Mouse (Mus musculus) hematopoietic stem cell, adult 5-6 weeks (primary cell): ENCODE measurements around the gene Rala. TPM values are rescaled to one million over a fixed set of nuclear protein-coding genes. Genes with fewer than 3 reads are reported as not detected.
A peak's percentile ranks its signal among the peaks of the same experiment; 100 is the strongest.
"Not testable (repeated sequence)": the region's sequence is repeated elsewhere in the genome, so short reads cannot be mapped to it uniquely, and the experiment has no call there.

Experiments used
- ATAC-seq, 2 experiments: fragments of 125-278 bp in 1 of 2; replicated peaks in 1 of 2; 2 replicates each; pipeline ENCODE4 v1.8.0; 2016 to 2017; ENCODE audit warnings: inconsistent platforms in 2 of 2, mild to moderate bottlenecking in 2 of 2, moderate number of reproducible peaks in 2 of 2, low read depth in 1 of 2, moderate TSS enrichment in 1 of 2; ENCODE audit not compliant: low FRiP score in 2 of 2, poor library complexity in 2 of 2, severe bottlenecking in 2 of 2, insufficient read depth in 1 of 2, low TSS enrichment in 1 of 2
- total RNA-seq: library from RNA; stranded (forward); fragments of 172-1452, 232-1000 nt; gene quantifications from 2 replicates; pipeline ENCODE4 v1.2.3, GENCODE M21; 2017

Rala gene
- total RNA-seq: 28.4 and 31.0 TPM in 2 replicates

DNA sequence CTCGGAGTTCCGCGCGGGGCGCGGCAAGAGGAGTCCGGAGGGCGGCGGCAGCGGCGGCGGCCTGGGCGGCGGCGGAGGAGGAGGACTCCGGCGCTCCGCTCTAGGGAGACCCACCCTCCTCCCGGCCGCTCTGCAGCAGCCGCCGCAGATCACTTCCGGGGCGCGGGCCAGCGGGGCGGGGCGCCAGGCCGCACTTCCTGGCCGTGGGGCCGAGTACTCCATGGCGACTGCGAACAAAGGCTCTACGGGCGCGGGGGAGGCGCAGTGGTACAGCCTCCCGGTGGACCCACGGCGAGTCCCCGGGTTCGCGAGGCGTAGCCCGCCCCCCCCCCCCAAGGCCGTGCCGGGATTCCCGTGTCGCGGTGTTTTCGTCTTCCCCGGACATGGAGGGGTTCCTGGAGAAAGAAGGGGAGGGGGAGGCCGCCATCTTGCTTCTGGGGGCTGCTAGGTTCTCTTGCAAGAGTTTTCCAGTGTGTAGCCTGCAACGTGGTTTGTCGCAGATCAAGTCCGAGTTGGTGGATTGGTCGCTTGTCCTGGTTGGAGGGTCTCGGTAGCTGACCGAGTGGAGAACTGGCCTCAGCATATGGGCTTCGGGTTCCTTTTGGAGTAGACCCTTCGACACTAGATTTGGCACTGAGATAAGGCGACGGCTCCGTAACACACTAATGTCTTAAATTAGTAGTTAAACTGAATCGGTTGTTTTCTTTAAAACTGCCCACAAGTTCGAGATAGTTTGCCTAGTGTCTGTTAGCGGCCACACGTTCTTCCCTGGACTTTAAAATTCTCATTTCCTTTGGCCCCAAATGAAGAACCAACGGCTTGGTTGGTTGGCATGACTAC lies at the start of gene Rala:
TSS of gene Rala (minus strand) at position 162 of the 840 bp plus-strand sequence.
- ATAC-seq: peak; percentile 87 to 90

DNA sequence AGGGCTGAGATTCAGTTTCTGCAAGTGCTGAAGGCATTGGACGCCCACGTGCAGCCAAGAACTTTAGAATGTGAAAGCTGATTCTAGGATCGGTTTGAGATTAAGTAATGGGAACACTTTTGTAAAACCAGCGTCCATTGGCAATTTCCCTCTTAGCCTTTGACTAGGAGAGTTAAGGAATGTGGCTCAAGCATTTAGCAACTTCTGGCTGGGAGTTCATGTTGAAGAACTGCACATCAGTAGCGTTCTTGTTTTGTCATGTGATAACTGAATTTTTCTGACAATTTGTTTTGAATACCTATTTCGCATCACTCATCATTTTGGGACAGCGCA lies 49.4 kb upstream of the Rala start:
- peak in 1 of 2 experiments; percentile 12; a peak in 1 of 4 replicates for ATAC-seq

DNA sequence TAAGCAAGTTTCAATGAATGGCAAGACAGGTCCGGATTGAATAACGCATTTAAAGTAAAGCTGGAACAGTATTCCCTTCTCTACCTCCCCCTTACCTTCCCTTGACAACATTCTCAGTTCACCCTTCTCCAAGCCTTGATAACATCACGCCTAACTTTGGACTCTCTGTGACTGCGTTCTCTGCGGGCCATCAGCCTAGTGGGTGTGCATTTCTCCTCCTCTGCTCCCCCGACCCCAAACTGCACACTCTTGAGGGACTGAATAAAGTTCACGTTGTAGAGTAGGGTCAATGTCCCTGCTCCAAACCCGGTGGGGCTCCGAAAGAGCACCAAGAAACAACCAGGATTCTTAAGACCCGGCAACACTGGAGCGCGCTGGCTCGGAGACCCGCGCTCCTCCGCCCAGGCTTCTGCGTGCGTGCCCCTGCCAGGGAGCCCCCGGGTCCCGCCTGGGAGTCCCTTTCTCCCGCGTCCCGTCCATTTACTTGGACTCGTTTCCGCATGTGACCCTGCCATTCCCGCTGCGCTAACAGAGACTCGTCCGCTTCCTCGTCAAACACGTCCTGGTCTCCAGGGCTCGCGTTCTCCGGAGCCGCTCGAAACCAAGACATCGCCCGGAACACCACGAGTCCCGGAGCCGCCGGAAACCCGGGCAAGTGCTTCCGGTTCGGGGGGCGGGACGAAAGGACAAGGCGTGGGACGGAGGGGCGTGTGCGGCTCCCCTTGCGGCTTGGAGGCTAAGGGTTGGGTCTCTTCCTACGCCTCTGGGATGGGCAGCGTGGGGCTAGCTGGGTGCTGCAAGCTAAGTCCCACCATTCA lies 48.9 kb upstream of the Rala start, which contains the start of gene Yae1d1:
TSS of gene Yae1d1 (minus strand) at position 653 of the 818 bp plus-strand sequence.
- peak; percentile 97 to 98 for ATAC-seq

DNA sequence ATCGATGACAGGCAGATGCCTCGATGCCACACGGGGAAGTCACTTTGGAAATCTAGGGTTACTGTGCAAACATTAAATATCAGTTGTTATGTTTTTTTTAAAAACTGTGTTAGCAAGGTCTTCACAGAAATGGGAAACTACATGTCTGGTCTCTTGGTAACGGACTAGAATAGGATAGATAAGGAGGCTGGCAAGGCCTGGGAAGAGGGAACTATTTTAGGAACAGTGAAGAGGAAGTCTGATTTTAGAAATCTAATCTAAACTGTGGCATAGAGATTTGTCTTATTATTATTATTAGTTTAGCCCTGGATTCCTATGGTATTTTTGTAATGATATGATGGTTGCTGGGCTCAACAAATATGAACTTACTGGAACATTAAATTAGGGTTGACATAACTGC lies 48.0 kb upstream of the Rala start:
- no peak for ATAC-seq

DNA sequence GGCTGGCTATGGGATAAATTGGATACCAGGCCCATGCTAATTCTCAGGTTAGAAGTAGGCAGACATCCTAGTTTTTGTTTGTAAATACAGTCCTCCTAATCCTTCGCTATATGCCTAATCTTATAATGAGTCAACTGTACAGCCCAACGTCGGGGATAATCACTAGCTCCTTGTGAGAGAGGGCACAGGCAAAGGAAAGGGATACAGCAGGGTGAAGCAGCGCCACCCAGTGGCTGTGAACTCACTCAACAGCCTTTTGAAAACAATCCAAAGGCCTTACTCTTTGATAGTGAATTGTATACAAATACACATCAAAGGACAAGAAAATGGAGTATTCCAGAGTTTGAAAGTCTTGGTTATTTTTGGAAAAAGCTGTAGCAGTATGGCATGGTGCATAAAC lies 39.2 kb upstream of the Rala start:
- ATAC-seq: peak; percentile 45 to 46; a peak in 1 of 4 replicates

DNA sequence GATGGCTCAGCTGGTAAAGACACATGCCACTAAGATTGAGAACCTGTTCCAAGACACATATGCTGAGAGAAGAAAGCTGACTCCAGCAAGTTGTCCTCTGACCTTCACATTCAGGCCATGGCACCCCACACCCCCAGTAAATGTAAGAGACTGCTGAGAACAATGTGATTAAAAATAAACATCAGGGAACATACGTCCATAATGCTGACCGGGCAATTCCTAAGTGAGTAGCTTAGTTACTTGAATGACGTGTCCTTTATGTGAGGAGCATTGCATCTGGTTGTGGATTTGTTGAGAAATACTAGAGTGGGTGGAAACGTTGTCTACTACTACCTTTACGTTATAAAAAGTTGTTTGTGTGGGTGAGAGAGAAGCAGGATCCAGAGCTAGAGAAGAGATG lies 38.6 kb upstream of the Rala start:
- no peak for ATAC-seq

DNA sequence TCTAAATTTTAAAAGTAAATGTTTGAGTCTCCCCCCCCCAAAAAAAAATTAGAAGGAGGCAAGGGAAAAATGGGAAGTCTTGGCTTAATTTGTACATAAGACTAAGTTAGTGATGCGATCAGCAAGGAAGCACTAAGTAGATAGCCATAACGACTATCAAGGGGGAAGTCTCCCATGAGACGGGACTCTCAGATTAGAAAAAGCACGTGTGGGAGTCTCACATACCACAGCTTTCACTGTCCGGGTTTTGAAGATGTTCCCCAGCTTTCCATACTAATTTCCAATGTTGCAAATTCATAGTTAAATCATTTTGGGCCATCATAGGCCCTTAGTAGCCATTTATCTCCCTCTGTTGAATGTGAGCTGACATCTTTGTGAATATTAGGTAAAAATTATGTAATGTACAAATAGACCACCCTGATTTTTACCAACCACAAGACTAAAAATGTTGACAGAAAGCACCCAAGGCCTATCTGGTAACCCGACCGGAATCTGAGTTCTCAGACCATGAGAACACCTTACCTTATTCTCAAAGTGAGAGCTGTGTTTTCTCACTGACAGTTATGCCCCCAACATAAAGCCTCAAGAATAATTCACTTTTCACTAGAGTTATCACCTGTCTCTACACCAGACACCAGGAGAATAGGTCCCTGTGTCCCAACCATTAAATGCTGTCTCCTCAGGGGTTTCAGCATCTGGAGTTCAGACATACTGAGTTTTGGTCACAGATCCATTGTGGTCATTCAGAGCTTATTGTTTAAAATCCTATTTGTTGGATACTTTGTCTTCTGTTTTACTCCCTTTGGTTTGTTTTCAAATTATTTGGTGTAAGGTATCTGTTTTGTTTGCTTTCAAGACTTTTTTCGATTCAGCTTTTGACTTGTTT lies 33.1 kb upstream of the Rala start:
- ATAC-seq: no peak

DNA sequence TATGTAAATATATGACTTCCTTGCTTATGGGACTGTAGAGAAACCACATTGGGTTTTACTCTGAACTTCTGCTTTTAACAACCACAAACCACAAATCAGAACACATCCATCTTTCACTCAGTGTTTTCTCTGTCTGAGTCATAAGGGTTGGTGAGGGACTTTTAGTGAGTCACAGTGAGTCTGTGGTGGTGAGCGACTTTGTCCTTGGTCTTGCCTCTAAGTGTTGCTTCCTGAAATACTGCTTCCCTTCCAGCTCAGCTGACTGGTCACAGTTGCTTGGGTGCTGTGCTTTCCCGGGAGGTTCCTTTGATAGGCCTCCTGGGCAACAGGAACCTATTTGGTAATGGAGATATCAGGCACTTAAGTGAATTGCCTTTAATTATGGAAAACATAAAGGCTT lies 31.9 kb upstream of the Rala start:
- ATAC-seq: peak; percentile 100

DNA sequence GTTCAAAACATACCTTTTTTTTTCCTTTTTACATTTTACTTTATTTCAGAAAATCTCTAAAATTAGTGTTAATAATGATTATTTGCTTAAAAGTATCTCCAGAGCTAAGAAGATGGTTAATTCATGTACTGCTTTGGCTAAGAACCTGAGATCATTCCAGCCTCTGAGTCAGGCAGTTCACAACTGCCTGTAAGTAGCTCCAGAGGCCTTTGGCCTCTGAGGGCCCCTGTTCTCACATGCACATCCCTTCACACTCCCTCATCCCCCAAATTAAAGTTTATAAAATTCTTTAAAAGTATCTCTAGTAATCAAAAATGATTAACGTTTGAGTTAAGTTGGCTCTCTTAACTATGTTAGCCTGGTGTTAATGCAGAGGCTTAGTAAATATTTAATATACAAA lies 31.4 kb upstream of the Rala start:
- no peak for ATAC-seq

DNA sequence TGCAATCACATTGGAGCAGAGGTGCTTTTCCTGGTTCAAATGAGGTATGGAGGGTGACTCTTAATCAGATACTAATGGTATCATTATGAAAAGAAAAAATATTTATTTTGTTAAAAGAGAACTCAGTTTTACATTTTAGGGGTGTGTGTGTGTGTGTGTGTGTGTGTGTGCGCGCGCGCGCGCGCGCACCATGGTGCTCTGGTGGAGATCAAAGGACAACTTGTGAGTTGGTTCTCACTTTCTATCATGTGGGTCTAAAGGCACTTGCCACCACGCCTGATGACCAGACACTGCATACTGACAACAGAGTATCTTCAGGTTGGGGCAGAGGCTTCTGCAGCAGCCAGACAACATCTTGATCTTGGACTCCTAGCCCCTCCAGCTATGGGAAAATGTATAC lies 30.7 kb upstream of the Rala start:
- no peak for ATAC-seq

DNA sequence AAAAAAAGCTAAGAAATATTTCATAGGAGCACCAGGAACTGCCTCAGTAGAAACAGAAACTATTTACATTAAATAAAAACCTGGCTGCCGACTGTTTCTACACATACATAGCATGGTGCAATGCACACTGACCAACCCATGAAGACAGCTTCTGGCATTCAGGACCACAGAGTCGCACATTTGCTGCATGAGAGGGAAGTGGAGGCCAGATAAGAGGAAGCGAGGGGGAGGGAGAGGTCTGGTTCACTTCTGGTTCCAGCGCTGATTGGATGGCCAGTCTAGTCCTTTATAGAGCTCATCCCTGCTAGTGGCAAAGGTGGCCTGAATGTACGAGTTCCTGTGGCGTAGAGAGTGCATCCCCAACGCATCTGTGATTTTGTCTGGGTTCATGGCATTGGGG lies 16.6 kb upstream of the Rala start:
- no peak for ATAC-seq

DNA sequence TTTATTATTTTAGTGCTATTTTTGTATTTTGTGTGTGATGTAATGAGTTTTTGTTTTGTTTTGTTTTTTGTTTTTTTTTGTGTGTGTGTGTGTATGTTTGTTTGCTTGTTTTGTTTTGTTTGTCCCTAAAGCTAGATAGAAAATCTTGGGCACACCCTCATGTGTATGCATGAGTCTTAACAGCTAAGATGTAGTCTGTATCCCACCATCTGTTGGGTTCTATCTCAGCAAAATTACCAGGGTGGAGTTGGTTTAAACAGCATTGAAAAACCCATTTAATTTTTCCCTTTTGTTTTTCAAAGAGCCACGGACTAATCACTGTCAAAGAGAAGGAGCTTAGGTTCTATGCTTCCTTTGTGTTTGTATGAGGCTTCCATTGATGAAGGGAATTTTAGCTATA lies 10.2 kb upstream of the Rala start:
- ATAC-seq: no peak

DNA sequence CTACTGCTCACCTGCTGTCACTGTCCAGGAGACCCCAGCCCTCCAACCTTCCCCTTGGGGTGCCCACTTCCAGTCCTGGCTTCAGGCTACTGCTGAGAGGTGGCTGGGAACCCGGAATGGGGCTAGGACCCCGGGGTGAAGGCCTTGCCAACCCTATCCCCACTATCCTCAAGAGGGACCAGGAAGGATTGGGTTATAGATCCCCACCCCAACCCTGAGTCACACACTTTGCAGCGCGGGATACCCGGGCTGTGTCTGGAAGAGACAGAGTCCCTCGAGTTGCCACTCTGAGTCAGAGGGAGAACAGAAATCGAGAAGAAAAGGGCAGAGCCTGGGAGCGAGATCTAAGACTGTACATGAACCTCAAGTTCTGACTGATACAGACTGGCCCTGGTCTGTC lies 6.5 kb upstream of the Rala start:
- ATAC-seq: not testable (repeated sequence)

DNA sequence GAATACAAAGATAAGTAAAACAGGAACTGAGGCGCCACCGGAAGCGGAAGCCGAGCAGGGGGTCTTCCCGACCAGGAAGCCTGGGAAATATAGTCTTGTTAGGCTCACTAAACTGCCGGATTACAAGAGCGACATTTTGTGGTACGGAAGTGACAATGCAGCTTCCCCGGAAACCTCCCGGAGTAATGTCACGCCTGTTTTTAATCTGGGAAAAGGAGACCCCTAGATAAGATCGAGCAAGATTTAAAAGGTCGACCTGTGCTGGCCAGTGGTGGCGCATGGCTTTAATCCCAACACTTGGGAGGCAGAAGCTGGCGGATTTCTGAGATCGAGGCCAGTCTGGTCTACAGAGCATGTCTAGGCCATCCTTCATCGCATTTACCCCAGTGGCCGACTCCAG lies 5.5 kb upstream of the Rala start:
- no peak for ATAC-seq

DNA sequence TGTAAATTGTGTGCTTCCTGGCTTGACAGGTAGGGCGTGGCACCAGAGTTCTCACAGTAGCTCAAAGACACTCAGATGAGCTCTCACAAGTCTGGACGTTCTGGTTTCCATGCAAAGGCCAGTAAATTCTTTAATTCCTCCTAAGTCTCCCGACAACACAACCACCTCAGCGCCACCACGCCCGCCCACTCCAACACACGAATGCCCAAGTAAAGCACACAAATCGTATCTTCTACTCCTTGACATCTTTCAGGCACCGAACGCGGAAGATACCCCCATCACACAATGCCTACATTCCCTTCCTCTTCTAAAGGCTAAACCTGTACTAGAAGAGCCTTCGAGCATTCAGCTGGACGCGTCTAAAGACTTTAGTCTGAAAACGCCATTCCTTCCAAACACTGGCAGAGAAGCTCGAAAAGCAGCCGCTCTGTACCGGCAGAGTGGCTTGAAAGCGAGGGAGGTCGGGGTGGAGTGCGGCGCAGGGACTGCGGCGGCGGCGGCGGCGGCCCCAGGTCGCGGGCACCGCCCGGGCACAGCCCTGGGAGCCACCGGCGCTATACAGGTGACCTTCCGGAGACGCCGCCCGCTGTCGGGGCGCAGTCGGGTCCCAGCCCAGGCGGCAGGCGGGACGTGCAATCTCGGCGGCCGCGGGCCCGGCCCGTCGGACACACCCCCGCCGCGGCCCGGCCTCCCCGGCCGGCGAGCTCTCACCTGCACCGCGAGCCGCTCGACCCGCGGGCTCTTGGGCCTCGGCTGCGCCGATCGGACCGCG lies 547 bp downstream of the Rala start:
- peak; percentile 37 to 40; a peak in 3 of 4 replicates for ATAC-seq

DNA sequence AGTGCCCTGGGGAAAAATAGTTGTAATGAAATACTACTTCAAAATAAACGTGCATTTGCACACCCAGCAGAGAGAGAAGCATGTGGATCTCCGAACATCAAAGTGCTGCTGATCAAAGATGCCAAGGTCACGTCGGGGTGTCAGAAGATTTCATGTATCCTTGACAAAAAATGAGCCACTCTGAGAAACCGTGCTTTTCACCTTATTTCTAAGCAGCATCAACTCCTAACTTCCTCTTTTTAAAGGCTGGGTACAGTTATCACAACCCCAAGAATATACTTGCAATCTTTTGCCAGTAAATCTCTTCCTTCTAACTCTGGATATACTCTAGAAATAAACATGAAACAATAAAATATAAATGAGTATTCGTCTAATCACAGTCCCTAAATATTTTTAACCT lies 1.7 kb downstream of the Rala start:
- ATAC-seq: 0 out of 4 replicates have a peak, but pooled peaks of 1 of the 2 experiments have one; percentile 39

DNA sequence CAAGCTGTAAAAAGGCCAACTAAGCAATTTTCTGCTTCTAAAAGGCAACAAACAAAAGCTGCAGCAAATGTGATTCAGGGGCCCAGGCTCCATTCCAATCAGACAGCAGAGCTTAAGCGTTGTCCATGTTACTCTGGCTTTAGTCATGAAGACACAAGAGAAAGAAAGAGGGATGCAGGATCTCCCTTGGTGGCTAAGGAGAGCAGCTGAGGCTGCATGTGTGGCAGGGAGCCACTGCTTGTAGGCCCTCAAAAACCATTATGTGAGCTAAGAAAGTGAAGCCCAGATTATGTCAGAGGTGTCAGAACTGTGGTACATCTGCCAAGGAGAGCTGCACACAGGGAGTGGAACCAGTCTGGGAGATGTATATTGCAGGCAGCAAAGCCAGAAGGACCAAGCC lies 36.7 kb downstream of the Rala start:
- ATAC-seq: no peak
